Mouse (Mus musculus) ES-CJ7 (cell line): ENCODE results near the gene Prkaca.
"Not testable (repeated sequence)": the region's sequence is repeated elsewhere in the genome, so short reads cannot be mapped to it uniquely, and the experiment has no call there.

Source experiments
- DNase-seq: peaks from one replicate; pipeline ENCODE4 v3.0.0; 2011; ENCODE audit warnings: low read depth, low spot score

Prkaca gene

DNA sequence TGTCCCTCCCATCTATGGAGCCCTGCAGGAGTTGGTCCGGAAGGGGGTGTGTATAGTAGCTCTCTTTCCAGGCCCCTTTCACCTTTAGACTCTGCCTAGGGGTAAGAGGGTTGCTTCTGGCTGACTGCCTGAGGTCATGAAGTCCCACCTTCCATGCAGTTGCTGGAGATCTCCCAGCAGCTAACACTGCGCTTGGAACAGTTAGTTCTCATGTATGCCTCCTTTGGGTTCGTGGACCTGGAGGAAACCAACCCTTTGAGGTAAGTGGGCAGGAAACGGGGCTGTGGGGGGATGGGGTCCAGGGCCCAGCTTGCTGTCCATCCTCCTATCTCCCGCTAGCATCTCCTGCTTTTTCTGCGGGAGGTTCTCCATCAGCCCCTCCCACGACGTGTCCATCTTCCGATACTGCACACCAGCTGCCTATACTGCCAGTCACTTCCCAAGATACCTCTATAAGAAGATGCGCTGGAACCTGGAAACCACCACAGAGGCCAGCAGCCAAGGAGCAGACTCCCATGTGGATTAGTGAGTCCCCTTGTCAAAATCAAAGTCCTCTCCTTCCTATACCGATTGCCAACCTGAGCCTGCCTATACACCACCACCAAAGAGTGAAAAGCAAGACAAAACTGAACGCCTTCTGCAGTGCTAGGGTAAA, 30.3 kb downstream of the Prkaca start:
- DNase-seq = no peak

DNA sequence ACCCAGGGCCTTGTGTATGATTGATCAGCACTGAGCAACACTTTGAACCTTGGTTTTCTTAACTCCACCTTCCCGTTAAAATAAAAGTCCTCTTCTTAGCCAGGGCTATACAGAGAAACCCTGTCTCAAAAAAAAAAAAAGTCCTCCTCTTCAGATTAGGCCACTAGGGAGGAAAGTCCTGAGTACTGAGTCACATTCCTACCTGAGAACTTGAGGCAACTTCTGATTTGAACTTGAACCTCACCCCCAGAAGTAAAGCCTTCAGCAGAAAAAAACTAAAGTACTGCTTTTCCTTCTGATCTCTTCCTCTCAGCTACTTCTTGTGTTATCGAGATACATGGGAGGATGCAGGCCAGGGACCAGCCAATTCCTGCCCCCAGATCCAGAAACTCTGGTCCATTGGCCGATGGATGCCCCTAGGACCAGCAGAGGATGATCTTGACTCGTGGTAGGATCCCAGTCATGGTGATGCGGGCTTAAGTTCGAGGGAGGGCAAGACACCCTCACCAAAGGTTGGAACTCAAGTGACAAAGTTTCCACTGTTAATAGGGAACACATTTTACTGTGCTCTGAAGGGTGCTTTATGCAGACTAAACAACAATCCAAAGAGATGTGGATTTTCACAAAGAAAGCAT, 30.9 kb downstream of the Prkaca start:
- DNase-seq = no peak

DNA sequence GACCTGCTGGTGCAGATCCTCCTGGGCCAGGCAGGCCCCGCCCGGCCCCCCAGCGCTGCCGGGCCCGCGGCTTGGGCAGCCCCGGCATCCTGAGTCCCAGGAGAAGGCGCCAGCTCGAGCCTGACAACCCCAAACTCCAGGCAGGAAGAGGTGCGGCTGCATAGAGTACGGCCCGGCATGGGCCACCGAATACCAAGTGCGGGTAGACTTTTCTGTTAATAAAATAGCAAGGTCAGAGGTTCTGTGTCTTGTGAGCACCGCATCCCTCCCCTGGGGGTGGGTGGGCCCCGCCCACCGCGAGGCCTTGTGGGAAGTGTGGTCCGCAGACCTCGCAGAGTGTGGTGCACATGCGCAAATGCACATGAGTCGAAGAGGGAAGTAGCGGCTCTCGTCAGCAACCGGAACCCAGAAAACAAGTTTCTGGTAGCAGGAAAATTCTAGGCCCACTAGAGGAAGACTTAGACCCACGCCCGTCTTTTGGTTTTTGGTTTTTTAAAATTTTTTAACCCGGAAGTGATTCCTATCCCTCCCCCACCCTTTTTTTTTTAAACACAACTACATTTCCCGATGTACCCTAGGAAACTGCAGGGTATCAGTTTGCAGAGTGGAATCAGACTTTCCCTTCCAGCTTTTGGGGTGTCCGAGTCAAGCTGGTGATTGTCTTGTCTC, 31.9 kb downstream of the Prkaca start:
- DNase-seq = peak; percentile 98

DNA sequence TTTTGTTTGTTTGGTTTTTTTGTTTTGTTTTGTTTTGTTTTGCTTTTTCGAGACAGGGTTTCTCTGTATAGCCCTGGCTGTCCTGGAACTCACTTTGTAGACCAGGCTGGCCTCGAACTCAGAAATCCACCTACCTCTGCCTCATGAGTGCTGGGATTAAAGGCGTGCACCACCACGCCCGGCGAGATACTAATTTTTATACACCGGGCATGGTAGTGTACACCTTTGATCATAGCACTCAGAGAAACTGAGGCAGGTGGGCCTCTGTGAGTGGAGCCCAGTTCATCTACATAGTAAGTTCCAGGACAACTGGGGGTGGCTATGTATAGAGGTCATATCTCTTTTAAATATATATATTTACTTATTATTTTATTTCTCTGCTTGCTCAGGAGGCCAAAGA, 32.7 kb downstream of the Prkaca start:
- not testable (repeated sequence) for DNase-seq

DNA sequence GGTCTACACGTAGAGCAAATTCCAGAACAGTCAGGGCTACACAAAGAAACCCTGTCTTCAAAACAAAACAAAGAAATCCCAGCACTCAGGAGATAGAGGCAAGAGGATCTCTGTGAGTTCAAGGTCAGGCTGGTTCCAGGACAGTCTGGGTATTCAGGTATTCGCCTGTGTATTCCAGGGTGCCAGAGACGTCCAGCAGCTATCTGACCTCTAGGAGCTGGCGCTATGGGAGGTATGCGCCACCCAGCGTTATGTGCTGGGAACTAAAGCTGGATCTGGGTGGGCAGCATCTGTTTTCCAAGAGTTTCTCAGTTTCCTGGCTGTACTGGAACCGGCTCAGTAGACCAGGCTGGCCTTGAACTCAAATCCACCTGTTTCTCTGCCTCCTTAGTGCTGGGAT, 35.6 kb downstream of the Prkaca start:
- peak; percentile 95 for DNase-seq

DNA sequence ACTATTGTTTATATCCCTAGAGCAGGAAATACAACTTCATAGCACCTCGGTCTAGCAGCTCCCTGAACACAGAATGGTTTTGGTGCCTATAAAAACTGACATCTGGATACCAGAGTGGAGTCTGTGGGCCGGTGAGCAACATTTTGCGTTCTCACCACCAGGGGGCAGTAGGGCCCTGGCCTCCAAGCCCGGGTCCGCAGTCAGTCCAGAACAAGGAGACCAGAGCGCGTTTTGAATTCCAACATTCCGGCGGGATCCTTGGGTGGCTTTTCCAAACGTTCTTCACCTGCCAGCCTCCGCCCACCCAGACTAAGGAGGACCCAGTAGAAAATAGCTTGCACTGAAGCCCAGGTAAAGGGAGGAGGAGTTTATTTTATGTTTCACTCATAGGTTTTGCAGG, 37.1 kb downstream of the Prkaca start:
- DNase-seq = peak; percentile 90

DNA sequence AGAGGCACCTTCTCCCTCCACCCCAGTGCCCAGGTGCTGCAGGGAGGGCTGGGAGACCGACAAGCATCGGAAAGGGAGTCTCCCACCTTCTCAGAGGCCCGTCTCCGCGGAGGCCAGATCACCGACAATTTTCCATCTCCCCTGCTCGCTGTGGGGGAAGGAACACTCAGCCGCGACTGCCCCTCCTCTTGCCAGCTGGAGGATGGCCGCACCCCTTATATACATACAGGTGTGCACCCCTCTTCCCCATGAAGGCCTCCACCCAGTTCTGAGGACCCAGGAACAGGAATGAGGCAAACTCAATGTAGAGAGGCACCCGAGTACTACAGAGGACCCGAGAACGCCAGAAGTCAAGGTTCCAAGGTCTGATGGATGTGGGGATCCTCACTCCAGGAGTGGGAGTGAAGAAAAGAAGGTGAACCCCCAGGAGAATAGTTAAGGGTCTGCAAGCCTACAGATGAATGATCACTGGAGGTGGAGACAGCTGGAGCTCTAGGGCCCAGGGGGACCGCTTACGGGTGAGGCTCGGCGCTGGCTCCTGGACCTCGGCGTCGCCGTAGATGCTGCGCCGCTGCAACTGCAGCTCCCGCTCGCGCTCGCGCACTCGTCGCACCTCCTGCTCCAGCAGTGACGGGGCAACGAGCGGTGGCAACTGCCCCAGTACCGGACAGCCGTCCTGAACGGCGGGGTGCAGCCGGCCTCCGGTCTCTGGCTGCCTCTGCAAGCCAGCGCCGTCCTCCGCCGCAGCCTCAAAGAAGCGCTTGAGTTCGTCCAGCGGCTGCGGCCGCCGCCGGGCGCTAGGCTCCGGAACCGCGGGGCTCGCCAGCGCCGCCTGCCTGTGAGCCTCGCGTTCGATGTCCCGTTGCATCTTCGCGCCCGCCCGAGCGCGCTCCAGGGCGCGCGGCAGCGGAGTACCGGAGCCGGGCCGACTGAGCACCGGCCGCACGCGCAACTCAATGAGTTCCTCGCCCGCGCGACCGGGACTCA, 38.1 kb downstream of the Prkaca start:
- peak; percentile 59 for DNase-seq

DNA sequence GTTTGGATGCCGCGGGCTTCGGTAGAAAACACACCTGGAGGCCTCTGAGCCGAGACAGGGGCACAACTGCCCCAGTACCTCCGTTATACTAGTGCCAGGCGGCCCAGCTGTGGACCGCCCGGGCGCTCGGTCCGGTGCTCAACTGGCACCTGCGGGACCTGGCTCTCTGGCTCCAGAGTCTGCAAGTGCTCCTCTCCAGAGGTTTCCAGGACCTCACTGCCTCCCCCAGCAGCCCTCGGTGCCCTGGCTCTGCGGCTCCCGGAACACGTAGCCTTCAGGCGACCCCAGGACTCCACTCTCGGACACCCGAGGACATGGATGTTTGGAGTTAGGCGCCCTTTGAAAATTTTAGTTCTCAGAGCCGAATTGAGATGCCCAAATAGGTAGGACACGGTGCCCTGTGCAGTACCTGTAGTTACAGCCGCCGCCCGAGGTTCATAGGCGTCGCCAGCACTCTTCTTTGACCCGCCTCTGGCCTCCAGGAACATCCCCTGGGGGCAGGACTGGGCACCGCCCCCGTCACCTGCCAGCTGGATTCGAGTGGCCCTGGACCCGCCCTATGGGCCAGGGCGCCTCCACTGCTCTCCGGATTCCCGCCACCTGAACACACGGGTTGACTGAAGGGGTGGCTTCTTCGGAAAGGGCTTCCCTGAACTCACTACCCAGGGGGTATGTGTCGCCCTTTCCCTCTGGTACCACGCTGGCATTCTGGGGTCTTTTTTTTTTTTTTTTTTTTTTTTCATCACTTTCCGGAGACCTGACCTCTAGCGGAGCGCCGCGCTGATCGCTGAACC, 39.1 kb downstream of the Prkaca start, which contains the start of gene 2210011C24Rik:
TSS of gene 2210011C24Rik (minus strand) at position 467 of the 794 bp plus-strand sequence.
- DNase-seq = peak; percentile 75

DNA sequence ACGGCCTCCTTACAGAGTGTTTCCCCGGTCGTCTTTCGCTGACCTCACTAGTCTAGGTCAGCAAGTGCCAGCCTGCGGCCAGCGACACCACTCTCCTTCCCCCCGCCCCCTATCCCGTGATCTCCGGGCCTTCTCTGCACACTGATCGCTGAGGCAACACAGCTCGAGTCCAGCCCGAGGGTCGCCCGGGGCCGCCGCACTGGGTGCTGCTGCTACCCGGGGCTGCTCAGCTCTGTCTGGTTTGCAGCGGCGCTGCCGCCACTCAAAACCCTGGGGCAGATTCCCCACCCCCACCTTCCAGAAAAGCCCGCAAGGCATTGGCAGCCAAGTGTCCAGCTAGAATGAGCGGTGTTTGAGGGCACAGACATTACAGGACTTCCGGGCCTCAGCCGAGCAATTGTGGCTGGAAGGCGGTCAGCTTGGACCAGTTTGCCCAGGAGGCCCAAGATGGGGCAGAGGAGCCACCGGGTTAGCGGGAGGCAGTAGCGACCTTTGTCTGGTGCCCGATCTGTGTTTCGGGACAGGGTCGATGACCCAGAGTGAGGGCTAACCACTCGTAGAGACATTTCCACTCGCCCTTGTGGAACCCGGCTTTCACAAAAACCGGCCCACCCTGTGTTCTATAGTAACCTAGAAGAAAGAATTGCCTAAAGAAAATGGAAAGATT, 39.8 kb downstream of the Prkaca start:
- no peak for DNase-seq

DNA sequence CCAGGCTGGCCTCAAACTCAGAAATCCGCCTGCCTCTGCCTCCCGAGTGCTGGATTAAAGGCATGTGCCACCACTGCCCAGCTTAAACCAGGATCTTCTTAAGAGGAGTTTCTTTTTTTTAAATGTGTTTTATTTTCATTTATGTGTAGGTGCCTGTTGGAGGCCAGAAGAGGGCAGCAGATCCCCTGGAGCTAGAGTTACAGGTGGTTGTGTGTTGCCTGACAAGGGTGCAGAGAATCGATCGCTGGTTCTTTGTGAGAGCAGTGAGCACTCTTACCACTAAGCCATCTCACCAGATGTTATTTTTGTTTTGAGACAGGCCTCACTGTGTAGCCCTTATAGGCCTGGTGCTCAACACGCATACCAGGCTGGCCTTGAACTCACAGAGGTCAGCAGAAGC, 43.0 kb downstream of the Prkaca start:
- DNase-seq = peak; percentile 62

DNA sequence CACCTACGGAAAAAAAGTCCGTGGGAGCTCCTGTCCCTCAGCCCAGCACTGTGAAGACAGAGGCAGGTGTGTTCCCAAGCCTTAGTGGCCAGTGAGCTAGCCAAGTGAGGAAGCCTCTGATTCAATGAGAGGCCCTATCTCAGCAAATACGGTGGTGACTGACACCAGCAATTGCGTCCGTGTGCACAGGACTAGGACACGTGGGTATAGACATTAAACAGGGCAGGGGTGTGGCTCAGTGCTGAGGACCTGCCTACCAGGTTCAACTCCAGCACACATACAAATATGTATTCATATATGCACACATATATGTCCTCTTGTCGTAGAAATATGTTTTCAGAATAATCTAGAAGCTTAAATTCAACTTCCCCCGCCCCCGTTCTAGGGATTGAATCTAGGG, 46.9 kb downstream of the Prkaca start:
- DNase-seq = no peak

DNA sequence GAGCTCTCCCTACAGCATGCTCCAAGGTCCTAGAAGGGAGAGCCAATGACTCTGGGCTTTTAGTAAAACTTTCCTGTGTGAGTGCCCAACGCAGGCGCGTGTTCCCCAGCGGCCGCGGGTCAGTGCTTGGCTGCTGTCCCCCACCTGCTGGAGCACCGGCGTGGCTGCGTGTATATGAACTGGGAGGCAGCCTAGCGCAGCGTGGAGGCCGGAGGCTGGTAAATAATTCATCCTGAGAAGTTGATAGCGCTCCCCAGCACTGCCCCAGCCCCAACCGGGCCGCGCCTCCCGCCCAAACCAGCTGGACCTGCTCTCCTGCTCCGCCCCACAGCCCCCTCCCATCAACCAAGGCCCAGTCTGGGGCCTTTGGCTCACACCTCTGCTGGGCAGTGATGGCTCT, 48.3 kb downstream of the Prkaca start, which contains the start of gene Palm3:
TSS of gene Palm3 (plus strand) at position 376 of the 400 bp plus-strand sequence.
- peak; percentile 66 for DNase-seq

DNA sequence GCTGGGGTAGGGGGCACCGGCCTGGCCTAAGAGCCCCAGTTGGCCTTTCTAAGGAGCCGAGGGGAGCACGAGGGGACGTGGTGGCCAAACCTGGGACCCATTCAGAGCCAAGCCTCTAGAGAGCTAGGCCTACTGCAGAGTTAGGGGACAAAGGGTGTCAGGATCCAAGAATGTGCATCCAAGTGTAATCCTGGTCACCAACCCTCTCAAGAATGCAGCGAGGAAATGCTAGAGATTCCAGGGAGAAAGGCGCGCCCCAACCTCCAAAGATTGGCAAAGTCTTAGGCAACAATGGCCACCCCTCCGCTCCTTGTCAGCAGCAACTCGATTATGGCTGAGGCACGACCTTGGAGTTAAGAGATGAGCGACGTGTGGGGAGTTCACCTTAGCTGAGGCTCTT, 48.8 kb downstream of the Prkaca start:
- peak; percentile 86 for DNase-seq

DNA sequence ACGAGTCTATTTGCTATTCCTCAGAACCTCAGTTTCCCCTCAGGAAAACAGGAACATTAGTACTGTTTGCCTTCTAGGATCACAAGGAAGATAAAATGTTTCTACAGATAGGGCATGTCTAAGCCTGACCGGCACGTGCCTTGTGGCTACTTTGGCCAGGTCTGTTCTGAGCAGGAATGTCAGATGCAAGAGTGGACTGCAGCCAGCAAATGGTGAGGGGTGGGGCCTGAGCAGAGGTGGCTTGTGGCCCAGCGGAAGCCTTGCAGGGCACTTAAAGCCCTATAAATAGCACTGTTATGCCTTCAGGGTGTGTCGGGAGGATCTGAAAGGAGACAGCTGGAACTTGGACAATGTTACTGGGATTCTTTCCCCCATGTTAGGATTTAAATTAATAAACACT, 50.3 kb downstream of the Prkaca start:
- DNase-seq = no peak

DNA sequence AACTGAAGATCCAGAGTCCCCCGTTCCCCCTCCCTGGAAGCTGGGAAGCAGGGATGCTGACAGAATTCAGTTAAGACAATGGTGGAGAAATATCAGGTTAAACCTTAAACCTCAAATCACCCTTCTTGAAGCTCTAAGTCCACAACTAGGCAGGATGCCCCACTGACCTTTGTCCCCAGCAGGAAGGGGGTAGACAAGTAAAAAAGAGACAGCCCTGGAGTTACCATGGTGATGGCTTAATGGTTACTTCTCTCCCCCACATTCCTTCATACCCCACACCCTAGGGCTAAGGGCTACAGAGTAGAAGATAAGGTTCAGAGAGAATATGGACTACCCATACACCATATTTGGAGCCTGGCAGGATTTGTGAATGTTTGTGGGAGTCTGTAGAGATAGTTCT, 50.8 kb downstream of the Prkaca start:
- no peak for DNase-seq

DNA sequence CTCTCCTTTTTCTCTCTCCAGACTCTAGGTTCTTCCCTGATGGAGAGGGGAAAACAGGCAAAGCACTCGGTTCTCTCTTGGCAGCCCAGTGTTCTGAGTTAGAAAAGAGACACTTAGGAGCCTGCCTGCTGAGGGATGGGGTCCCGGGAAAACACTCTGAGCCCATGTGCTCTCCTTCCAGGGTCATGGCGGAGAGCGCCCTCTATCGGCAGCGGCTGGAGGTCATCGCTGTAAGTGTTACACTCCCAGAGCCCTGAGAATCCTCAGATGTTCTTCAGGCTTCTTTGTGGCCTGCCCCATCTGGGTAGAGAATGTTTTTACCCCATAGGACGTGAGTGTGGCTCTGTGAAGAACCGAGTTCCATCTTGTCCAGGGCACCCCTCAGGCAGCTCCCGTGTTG, 51.4 kb downstream of the Prkaca start:
- DNase-seq = peak; percentile 94

DNA sequence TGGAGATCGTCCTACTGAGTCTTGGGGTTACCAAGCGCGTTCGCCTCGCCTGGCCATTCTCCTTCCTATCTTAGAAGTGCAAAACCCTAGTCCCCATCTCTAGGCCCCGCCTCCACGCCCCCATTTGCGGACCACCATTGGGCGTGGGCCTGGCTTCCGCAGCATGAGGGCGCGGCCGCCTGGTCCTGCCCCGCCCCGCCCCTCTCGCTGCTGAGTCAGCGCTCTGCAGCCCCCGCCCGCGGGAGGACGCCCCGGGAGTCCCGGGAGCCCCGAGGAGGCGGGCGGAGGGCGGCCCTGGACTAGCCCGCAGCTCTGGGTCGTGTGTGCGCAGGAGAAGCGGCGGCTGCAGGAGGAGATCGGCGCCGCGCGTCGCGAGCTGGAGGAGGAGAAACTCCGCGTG, 53.1 kb downstream of the Prkaca start:
- DNase-seq = peak; percentile 90

DNA sequence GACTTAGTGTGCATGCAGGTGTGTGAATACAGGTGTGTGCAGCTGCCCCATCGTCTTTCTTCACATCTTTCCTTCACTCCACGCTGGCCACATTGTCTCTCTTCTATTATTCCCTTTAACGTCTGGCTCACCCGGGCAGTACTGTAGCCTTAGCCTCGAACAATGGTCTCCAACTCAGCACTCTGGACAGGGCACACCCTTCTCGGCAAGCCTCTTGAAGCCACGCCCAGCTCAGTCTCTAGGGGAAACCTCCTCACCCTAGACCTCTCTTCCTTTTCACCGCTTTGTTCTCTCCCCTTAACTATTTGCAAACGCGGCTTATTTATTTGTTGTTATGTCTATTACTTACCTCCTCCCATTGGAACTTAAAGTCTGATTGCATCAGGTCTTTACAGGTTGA, 54.7 kb downstream of the Prkaca start:
- DNase-seq = peak; percentile 82

DNA sequence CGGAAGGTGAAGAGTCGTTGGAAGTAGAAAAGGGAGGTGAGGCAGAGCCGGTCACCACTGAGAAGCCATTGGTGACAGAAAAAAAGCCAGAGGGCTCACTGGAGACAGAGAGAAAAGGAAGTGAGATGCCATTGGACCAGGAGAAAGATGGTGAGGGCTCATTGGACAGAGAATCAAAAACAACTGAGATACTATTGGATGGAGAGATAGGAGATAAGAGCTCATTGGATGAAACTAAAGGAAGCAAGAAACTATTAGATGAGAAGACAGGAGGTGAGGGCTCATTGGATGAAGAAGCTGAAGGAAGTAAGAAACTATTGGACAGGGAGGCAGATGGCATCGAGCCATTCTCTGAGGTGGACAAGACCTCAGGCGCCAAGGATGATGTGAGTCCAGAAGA, 56.5 kb downstream of the Prkaca start:
- DNase-seq = no peak

DNA sequence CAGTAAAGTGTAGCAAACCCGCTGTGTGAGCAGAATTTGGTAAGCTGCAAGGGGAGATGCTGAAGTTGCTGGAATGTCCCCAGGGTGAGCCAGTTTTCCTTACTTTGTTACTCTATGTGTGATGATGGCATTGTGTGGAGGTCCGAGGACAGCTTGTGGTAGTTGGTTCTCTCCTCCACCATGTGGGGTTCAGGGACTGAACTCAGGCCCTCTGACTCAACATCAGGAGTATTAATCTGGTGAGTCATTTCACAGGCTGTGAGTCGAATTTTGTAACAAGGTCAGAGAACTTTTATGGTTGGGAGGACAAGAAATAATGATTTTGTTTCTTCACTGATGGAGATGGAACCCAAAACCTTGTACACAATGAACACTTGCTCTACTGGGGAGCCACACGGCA, 60.0 kb downstream of the Prkaca start:
- no peak for DNase-seq
